Mouse (Mus musculus): ENCODE results near the gene Pde10a.

The Pde10a gene

DNA sequence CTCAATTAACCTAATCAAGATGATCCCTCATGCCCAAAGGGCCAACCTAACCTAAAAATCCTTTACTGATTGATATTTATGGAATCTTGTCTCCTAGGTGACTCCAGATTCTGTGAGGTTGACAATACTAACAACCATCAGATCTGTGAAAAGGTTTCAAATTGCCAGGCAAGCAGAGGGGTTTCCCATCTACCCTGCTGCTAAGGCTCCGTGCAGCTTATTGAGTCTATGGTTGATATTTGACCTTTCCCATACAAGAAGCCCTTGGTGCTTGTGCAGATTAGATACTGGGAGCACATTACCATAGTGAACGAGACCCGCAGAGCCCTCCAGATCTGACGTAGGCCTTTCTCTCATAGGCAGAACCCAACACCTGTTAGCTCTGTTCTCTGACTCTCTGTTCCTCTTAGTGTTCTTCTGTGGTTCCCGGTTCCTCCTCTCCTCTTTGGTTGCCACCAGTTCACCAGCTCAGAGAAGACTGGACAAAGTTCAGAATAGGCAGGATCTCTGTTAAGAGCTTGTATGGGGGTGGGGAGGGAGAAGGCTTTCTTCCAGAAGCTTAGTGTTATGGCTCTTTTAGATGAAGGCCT, 240.9 kb downstream of the Pde10a start:
- DNase-seq = no peak

DNA sequence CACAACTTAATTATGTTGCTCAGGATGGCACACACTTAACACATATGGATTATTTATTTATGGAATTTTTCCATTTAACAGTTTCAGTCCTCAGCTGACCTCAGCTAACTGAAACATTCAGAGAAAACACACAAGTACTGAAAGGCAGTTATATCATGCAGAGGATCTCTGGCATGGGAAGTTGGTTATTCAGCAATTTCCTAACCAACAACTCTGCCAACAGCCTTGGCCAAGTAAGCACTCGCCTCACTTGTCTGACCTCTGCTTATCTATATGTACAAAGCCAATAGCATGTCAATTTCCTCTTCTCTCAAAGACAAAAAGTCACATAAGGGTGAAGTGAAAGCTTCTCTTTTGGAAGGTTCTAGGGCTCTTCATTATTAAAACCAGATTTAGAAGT, 244.0 kb downstream of the Pde10a start:
- no peak for DNase-seq

DNA sequence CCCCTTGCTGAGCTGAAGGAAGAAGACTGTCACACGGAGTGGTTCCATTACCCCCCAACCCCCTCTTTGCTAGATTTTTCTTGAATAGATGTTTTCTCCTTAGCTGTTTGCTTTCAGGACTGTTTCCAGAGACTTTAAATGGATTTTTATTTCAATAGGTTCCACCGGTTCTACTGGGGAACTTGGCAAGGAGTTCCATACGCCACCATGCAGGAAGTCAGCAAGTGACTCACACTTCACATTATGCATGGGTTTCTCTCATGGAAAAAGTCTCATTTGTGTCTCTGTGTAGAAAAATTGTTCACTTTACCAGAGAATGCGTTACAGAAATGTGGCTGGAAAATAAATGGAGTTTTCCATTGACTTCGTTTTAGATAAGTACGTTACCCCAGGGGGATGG, 248.2 kb downstream of the Pde10a start:
- no peak for DNase-seq

DNA sequence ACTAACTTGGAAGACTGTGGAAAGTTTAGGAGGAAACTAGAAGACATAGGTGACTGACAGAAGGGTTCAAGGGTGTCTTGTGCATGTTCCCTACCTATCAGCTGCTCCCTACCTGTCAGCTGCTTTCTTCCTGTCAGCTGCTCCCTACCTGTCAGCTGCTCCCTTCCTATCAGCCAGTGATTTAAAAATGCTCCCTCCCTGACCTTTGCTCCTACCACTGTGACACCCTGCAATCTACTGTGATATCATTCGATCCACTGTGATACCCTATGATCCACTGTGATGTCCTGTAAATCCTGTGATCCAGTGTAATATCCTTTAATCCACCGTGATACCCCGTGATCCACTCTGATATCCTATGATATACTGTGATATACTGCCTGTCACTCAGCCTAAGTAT, 249.1 kb downstream of the Pde10a start:
- no peak for DNase-seq

DNA sequence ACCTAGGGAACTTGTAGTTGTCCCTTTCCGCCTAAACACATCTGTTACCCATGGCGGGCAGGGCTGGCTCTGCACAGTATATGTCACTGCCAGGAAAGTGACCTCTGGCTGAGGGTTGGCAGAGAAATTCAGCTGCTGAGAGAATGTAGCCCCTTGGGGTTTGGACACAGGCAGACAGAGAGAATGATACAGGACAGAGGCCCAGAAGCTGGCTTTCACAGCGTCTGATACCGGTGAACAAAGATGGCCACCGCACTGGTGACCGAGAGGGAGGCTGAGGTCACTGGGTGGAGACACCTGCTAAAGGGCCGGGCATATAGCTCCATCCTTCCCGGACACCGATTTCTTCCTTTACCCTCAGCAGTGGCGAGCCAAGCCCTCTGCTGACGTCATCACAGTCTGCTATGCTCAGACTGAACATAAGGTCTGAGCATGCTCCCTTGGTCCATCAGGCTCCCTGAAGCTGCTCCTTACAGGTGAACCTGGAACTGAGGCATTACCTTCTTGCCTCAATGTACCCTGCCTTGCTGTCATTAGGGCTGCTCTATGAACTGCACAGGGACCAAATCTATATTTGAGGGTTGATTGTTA, 250.5 kb downstream of the Pde10a start:
- no peak for DNase-seq

DNA sequence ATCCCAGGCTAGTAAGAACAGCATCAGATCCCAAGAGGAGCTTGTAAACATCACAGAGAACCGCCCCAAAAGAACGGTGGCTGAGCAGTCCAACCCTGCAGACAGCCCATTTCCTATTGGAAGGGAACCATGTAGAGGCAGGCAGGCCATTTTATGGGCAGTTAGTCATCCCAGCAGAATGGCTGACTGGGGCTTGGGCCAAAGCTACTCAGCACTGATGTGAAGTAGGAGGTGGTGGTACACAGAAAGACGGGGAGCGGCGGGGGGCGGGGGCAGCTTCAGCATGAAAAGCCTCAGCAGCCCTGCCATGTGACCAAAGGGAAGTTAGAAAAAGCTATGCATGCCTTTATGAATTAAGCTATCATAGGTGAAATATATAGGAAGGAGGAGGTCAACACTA, 252.5 kb downstream of the Pde10a start:
- no peak for DNase-seq

DNA sequence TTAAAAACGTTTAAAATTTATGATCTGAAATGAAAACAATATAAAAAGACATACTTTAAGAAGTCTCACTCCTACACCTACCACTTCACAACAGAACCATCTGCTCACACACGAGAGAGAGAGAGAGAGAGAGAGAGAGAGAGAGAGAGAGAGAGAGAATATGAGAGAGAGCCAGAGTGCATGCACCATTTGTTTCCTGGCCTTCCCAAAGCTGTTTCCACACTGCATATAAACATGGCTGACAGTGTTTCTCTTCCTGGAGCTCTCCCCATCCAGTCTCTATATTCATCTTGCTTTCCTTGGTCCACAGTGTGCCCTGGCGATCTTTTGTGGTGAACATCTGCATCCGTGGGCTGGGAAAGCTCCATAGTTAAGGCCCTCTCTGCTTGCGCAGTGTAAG, 253.7 kb downstream of the Pde10a start:
- DNase-seq = no peak

DNA sequence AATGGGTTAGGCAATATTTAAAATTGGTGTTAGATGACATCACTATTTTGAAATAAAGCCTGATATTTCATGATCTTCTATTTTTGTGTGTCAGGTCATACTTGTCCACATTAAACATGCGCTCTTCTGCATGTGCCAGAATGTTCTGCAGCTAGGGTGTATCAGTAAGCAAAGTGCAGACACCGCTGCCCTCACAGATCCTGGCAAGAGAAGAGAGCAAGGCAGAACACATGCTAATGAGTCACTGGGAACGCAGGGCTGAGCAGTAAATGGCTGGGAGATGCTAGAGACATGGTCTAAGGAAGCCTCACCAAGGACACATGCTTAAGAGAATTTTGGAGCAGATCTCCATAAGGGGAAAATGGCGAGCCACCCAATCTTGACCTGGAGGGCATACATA, 255.3 kb downstream of the Pde10a start:
- no peak for DNase-seq

DNA sequence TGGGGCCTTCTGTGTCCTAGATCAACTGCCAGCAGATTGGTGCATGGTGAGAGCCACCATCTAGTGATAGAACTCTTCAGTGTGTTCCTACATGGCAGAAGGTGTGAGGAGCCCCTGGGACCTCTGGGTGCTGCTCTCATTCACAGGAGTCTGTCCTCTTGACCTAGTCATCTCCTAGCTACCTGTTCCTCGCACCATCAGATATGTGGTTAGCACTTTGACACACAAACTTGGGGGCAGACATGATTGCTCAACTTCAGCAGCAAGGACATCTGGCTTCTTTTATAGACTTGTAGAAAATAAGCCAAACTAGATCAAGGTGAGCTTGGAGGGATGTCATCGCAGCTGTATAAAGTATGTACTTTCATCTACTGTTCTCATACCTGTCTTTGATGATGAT, 255.9 kb downstream of the Pde10a start:
- no peak for DNase-seq

DNA sequence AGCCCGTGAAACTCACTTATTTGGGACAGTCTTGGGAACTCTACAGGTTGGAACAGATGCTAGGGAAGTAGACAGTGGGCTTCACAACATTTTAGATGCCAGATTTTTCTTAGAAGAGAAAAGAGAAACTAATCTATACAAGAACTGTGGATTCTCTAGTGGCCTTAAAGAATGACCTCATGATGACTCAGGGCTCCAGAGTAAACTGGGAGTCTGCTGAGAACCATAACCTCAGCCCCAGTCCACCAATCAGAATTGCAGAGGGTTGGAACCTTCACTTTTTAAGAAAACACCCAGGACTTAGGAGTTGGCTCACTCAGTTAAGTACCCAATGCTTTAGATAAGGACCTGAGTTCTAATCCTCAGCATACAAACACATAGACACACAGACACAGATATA, 256.4 kb downstream of the Pde10a start:
- DNase-seq = no peak

DNA sequence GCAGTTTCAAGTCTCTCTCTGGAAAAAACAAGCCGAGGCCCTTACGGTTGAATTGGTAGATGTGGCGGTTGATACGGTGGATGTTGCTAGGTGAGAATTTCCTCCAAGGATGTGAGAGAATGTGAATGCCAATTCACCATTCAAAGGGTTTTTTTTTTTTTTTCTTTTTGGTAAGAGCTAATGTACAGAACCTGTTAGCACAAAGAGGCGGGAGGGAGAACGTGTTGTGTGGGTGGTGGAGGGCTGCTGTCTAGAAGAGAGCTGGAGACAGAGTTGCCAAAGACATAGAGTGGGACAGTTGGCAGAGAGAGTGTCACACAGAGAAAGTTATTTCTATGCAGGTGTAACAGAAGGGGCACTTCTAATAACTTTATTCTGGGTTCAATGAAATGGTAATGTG, 260.7 kb downstream of the Pde10a start:
- no peak for DNase-seq

DNA sequence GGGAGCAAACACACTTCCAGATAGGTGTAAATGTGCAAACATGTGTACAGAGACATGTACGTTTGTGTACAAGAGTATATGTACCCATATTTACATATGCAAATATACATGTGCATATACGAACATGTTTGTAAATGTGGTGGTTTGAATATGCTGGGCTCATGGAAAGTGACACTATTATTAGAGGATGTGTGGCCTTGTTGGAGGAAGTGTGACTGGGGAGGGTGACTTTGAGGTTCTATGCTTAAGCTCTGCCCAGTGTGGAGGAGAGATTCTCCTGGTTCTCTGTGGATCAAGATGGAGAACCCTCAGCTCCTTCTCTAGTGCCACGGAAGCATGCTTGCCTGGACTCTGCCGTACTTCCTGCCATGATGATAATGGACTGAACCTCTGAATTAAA, 261.3 kb downstream of the Pde10a start:
- DNase-seq = no peak

DNA sequence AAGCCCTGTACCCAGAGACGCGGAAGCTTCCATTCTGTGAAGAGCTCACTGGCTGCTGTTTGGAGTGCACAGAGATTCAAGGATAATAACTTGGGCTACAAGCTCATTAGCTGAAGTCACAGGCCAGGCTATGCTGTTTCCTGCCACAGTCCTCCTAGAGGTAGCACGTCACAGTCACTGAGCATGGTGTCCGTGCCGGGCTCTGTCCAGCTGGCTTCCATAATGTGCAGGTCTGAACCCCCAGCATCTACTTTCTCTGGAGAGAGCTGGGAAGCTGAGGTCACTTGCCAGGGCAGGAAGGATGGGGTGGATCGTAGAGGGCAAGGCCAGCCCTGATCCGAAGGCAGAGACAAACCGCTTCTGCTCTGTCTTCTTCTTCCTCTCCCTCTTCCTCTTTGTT, 262.6 kb downstream of the Pde10a start:
- no peak for DNase-seq

DNA sequence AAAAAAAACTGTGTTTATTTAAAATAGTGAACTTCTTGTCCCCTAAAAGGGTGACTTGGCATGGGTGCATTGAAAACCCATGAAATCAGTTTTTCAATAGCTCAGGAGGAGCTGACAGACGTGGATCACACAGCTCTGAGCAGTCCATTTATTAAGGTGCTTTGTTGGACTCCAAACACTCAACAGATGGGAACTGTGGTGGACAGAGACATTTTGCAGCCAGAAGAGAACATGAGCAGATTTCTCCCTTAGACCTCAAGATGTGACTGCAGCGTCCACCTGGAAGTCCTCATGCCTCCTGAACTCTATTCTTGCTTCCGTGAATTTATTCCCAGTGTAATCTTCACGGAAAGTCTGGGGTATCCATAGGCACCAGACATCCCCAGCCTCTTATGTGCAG, 266.4 kb downstream of the Pde10a start:
- DNase-seq = no peak

DNA sequence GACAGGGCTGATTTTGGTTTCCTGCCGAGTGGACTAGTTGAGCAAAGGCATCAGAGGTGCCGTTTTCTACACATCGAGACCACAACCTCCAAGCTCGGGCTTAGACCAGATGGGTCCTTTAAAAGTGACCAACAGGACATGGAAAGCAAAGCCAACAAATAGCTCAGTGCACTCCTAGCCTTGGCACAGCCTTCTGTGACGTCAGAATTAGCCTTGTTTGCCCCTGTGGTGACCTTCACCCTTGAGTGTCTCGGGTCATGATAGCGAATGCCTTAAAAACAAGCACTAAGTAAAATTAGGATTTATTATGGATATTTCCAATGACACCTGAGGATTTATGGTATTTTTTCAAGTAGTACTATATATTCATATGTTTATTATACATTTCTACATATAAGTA, 267.4 kb downstream of the Pde10a start:
- no peak for DNase-seq

DNA sequence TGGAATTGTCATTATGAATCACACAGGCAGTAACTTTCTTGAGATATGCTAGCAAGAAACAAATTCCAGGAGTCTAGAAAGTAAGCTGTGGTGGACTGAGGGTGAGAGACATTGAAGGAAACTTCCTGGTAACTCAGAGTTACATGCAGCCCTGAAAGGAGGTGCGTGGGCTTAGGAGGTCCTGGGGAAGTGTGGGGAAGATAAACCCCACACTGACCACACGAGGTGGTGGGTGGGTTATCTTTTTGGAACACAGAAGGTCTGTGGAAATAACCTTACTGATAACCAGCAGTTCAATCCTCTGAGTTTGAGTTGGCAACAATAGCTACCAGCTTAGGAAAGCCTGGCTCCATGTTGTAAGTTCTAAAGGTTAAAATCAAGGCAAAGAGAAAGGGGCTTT, 272.5 kb downstream of the Pde10a start:
- DNase-seq = no peak

DNA sequence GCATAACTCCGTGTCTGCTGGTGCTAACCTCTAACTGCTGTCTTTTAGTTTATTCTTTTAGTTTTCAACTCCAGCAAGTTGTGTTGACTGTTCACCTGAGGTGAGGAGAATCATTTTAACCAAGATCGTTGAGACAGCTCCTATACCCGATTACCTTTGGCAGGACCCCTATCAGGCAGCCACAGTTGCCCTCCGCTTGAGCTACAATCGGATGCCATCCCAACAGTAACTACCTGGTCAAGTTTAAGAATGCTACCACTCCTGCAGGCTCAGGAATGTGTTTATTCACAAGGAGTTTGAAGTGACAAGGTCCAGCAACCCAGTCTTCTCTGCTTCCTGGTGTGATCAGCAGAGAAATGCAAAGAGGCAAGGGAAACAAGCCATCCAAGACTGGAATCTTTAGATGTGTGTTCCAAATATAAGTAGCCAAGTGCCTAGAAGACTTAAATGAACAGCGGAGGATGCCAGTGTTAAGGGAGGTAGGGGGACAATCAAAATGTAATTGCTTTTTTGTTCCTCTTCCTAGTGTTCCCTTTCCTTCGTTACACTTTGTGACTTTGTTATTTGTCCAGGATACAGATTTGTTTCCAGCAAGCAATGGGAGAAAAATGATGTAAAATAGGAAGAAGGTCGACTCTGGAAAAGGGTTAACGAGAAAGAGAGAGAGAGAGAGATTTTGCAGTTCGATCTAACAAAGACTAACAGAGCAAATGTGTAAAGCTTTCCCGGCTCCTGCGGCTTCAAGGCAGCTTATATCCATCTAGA, 273.5 kb downstream of the Pde10a start:
- DNase-seq = no peak

DNA sequence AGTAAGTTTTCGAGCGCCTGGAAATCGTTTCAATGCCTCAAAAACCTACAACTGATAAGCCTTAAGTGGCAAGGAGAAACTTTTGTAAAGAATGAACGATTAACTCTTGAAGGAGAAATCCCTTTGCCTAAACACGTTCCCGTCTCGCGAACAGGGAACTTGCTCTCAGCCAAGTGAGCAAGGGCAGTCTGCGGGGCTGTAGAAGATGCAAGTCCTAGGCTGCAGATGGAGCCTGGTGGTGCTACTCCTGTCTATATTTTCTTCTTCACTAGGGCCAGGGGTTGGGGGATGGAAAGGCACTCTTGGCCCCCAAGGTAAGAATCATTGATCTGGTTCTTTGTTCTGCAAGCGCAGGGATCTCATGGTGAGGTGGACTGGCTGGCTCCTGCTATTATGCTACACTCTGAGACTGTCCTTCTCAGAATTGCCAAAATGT, 274.1 kb downstream of the Pde10a start:
- no peak for DNase-seq

DNA sequence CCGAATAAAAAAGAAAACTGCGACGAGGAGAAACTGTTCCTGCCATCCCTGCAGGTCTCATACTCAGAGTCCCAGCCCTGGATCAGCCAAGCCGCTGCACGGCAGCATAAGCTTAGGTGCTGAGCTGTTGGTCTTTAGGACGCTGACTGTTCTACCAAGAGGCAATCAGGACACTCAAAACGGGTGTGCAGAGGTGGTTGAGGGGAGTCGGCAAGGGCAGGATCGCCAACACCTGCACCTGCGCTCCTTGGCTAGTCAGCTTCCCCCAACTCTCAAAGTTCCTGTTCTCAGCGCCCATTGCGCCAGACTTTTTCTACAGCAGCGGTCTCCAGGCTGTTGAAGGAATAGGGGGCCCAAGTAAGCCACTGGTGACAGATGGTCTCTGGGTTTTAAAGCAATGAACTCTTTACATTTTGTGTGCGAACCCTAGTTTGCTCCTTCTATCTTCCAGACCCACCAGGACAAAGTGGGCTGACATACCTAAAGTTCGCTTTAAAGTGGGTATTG, 274.8 kb downstream of the Pde10a start:
- DNase-seq = no peak

DNA sequence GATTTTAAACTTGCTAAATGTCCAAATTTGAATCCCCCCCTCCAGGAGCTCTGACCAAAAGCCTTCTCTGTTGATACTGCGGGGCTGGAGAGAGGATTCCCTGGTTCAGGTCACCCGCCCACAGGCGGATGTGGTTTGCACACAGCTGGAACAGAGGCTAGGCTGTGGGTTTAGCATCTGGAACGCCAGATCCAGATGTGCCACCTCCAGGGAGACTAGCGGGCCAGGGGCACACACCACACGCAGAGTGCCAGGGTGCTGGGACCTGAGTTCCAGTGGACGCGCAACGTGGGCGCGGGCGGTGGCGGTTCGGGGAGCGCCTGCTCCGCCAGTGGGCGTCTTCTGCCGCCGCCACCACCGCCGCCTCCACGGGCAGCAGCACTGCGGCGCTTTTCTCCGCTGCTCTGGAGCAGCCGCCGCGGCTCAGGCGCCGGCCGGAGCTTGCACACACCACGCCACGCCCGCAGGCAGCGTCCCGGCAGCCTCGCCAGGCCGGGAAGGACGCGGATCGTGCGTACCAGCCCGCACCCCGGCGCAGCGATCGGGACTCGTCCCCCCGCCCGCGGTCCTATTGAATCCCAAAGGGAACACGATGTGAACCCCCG, 275.4 kb downstream of the Pde10a start:
- DNase-seq = no peak

DNA sequence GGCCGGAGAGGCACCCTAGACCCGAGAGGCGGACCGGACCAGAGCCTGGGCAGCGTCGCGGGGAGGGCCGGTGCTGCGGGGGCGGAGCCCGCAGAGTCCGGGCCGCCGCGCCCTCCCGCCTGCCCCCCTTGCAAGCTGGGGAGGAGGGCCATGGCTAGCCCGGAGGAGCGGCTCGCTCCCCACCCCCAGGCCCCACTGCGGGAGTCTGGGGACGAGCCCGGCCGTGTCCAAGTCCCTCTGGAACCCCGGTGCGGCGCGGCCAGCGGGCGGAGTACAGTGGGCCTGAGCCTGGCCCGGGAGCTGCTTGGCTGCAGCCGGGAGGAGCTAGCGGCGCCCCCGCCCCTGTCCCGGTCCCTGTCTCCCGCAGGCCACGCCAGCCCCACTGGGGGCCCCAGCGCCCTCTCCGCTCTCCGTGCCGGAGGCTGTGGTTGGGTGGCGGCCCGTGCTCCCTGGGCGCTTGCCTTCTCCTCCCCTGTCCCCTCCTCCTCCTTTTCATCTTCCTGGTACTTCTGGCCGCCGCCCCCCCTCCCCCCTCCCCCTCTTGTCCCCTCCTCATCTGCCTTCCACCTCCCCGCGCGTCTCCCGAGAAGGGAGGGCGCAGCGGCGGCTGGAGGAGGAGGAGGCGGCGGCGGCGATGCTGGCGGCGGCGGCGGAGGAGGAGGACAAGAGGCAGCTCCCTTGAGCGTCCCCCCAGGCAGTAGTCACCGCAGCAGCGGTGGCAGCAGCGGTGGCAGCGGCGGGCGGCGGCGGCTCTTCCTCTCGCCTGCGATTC, 276.1 kb downstream of the Pde10a start:
- DNase-seq = peak; percentile 58 to 78

DNA sequence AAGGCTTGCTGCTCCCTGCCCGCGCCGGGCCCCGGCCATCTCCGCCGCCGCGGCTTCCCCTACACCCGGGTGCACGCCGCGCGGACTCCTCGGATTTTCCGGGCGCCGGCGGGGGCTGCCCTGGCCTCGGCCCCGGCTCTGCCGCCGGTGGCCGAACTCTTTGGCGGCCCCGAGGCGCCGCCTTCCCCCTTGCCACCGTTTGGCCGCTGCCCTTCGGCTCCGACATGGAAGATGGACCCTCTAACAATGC, 276.6 kb downstream of the Pde10a start:
- no peak for DNase-seq

DNA sequence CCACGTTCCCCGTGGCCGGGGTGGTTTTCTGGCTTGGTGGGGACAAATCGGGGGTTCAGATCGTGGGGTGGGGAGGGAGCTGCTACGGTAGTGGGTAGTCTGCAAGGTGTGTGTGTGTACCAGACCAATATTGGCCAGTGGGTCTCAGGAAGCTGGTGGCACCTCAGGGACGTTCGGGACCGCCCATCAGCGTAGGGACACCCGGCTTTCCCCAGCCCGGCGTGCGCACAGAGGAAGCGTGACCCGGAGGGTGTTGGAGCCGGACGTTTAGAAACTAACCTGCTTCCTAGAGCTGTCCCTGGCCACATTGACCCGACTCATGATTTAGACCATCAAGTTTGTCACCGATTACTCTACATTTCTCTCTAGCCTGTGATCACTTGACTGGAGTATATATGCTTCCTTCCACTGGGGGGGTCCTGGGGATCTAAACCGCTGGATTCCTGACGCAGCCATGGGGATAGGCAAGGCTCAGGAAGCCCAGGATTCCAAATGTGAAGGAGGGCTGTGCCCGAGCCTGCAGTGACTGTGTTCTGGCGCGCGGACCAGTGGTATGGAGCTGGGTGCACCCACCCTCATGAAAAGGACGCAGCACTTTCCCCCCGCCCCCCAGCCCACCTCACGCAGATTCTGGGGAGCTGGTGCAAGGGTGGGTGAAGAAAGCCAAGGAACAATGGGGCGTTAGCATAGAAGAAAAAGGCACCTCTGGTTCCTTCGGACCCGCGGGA, 277.2 kb downstream of the Pde10a start:
- peak; percentile 38 to 59 for DNase-seq

Data from kidney, postnatal 25 days (tissue).